10 mouse cellular contexts compared by ENCODE assay signal in genomic region chr12:77197121-77197599, GRCm38 (mm10). TPM values are rescaled to one million over a fixed set of nuclear protein-coding genes. Genes with fewer than 3 reads are reported as not detected.
DNase-seq lines count a peak whose midpoint lies in the region; ATAC-seq and TF ChIP-seq lines count a peak whose summit lies in the region.
"Had no signal": no experiment of that assay in that cellular context is flagged by ENCODE, and none has a peak within 500 bp of the region (broad histone marks: within the 10 kb centered on the region; RNA-seq: fewer than 3 reads in every experiment).

No protein-coding gene starts in this region.

- intact Hi-C loops in left cerebral cortex, adult 2 months (cut with DNase I): no loop called here
- intact Hi-C loops in left cerebral cortex, postnatal 36 days (cut with DNase I): no loop called here

- peak overlapping the region; percentile 45; the same call in 1 of the 2 replicates for H3K27ac ChIP-seq in left cerebral cortex, adult 2 months
- H3K27ac ChIP-seq: midbrain, embryonic 15.5 days had no signal

- no peak for DNase-seq in left cerebral cortex, adult 2 months (ENCODE audit: extremely low spot score in 1 of 2, low spot score in 2 of 2)
- DNase-seq in left cerebral cortex, postnatal 36 days (ENCODE audit: low spot score in 2 of 2): no peak
- DNase-seq in adrenal gland, postnatal 25 days: peak; percentile 27
- DNase-seq in cerebellum, postnatal 10 days: peak; percentile 79 to 88
- DNase-seq in naive thymus-derived CD4-positive, alpha-beta T cell, adult 2 months (ENCODE audit: low read depth): peak; percentile 15
- no peak for DNase-seq in retina, postnatal 1 day
- DNase-seq in gastrocnemius, adult 18-20 months (ENCODE audit: low spot score): no peak
- DNase-seq: right cerebral cortex, postnatal 14 days had no signal

- TF ChIP-seq CTCF in left cerebral cortex, adult 2 months (IDR thresholded peaks at IDR 0.05): no peak

- no peak overlapping the region for H3K4me3 ChIP-seq in left cerebral cortex, adult 2 months
- H3K4me3 ChIP-seq: midbrain, embryonic 15.5 days had no signal

- no peak for ATAC-seq in erythroid progenitor cell, adult 5-6 weeks (replicated peaks; ENCODE audit: low FRiP score, poor library complexity, severe bottlenecking)
- ATAC-seq: midbrain, embryonic 15.5 days had no signal

RNA-seq across cellular contexts. Expression of gene Fut8, which starts 40.8 kb away (rescaled TPM):
- total RNA-seq in left cerebral cortex, adult 2 months (2021): 10 to 100 TPM; 60.6 to 61.7 TPM
- 10 to 100 TPM; 60.3 to 61.6 TPM for total RNA-seq in left cerebral cortex, postnatal 36 days (2021)
- 41.2 and 47.7 TPM in 2 replicates for total RNA-seq in adrenal gland, postnatal 25 days (2021)
- total RNA-seq in erythroid progenitor cell, adult 5-6 weeks (2015; ENCODE audit: low replicate concordance): 33.5 and 39.4 TPM in 2 replicates
- total RNA-seq in erythroid progenitor cell, adult 5-6 weeks (2017; ENCODE audit: low replicate concordance): 17.5 and 24.8 TPM in 2 replicates
- total RNA-seq in gastrocnemius, adult 18-20 months (2021): 10 to 100 TPM; 18.4 to 19.9 TPM

Comparison
In these comparisons a context has a peak if more than half of its experiments do, and no peak if none do; other contexts are left out.
1. DNase-seq: peak in adrenal gland, postnatal 25 days (single experiment), cerebellum, postnatal 10 days (2 of 2) and naive thymus-derived CD4-positive, alpha-beta T cell, adult 2 months (single experiment); none in left cerebral cortex, adult 2 months (0 of 2), left cerebral cortex, postnatal 36 days (0 of 2), retina, postnatal 1 day (single experiment) and gastrocnemius, adult 18-20 months (single experiment).